Mouse (Mus musculus) spleen, adult 2 months (tissue): ENCODE measurements around the gene Ttc22.

Source experiments
- CTCF ChIP-seq: fragments of 200-500 bp; IDR thresholded peaks from 2 replicates; pipeline ENCODE4 v1.5.1; 2011; ENCODE audit warnings: mild to moderate bottlenecking, inconsistent platforms; ENCODE audit not compliant: insufficient read depth, insufficient read length, insufficient replicate concordance; ENCODE audit errors: extremely low read depth
- POLR2A ChIP-seq: fragments of 200-500 bp; IDR thresholded peaks from 2 replicates; pipeline ENCODE4 v1.6.1; 2011; ENCODE audit warnings: low read depth, low read length, inconsistent platforms

- TF ChIP-seq POLR2A (no peak), CTCF (no peak)
These were observed 37.6 kb upstream of the Ttc22 start for GRCm38 (mm10) chr4:106584665-106585064.
